Mouse (Mus musculus): Measurements from ENCODE around the gene 4930562C15Rik. TPM values are rescaled to one million over a fixed set of nuclear protein-coding genes. Genes with fewer than 3 reads are reported as not detected.

The 4930562C15Rik gene
- polyA plus RNA-seq, 1 experiment from 2014 or later = 0.13 TPM

DNA sequence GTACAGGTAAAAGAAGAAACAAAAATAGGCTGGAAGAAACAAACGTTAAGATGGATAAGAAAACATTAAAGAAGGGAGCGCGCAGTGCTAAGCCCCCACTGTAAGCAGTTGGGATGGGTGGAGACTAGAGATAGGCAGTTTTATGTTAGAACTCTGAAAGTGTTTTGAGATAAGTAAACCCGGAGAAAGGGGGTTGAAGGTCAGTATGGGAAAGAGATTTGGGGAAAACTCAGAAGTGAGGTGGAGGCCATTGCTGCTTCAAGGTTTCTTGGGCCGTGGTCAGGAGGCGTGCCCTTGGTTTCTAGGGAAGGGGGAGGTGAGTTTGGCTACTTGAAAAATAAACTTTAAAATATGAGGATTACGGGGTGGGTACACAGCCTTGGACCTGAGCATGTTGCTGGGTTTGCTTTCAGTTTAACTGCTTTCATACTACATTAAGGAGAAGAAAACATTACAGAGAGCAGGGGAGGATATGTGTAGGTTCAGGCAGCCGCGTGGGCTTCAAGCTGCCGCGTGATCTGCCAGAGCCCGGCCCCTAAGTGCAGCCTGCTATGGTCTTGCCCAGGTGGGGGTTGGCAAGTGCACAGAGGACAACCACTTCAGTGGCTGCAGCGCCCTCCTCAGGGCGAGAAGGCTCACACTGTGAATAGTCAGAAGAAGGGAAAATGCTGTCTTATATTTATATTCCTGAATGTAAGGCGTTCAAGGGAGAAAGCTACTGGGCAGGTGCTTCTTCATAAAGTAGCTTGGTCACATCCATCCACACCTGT lies 3.4 kb upstream of the 4930562C15Rik start:
- Histone ChIP-seq H3K9me3 (replicated peaks) (no peaks in the 10 kb centered on the region), H3K4me3 (no peak overlapping the region), H3K9ac (no peak overlapping the region), H3K27ac (no peak overlapping the region), H3K36me3 (no peaks in the 10 kb centered on the region), H3K27me3 (replicated peaks) (0 out of 2 replicates have a peak, but pooled peaks cover 6% of the 10 kb centered on the region), H3K4me2 (peak overlapping the region; percentile 23), H3K4me1 (peaks cover 15% of the 10 kb centered on the region)
- 39% methylated on average over 15 of the region's 15 CpGs for WGBS (ENCODE audit: insufficient replicate concordance)
- ATAC-seq = peak; percentile 58

DNA sequence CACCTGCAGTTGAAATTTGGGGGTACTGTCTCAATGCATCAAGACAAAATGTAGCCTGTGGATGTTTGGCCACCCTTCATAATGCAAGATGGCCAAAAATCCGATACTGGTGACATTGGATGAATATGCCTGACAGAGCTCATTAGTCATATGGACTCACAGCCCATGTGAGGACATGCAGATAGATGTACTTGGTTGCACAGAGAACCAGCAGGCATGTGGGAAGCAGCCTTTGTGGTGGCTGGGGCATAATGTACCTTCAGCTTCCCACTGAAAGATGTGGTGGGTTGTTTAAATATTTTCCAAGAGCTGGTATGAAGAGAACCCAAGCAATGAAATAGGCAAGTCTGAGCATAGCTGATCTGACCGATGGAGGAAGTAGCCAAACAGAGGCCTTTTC lies 1.4 kb upstream of the 4930562C15Rik start:
- no peaks in the 10 kb centered on the region for H3K36me3 ChIP-seq
- H3K9ac ChIP-seq = no peak overlapping the region
- no peak overlapping the region for H3K4me2 ChIP-seq
- WGBS (ENCODE audit: insufficient replicate concordance) = 49% methylated on average over 2 of the region's 2 CpGs
- no peak overlapping the region for H3K27ac ChIP-seq
- H3K4me3 ChIP-seq = no peak overlapping the region
- no peak for ATAC-seq
- H3K9me3 ChIP-seq (replicated peaks) = no peaks in the 10 kb centered on the region
- peaks cover 15% of the 10 kb centered on the region for H3K4me1 ChIP-seq
- 0 out of 2 replicates have a peak, but pooled peaks cover 6% of the 10 kb centered on the region for H3K27me3 ChIP-seq (replicated peaks)

DNA sequence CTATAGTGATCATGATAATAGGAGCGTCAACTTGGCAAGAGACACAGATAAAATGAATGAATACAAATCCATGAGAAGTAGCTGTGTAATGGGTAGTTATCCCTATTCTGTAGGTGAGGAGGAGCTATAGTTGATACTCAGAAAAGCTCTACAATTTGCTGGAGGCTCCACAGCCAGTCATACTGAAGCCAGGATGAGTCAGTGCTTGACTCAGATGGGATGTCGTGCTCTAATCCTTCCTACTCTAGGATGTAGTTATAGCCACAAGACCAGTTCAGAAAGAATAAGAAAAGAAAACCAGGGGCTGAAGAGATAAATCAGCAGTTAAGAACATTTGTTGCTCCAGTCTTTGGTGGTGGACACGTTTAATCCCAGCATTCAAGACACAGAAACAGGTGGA lies 2.4 kb downstream of the 4930562C15Rik start:
- Histone ChIP-seq H3K27me3 (replicated peaks) (peaks cover 6% of the 10 kb centered on the region; the same call in 1 of the 2 replicates), H3K4me1 (no peaks in the 10 kb centered on the region), H3K36me3 (no peaks in the 10 kb centered on the region), H3K27ac (no peak overlapping the region), H3K9ac (no peak overlapping the region), H3K4me2 (no peak overlapping the region), H3K9me3 (replicated peaks) (no peaks in the 10 kb centered on the region), H3K4me3 (no peak overlapping the region)
- no peak for ATAC-seq
- 64% methylated on average over 3 of the region's 3 CpGs for WGBS (ENCODE audit: insufficient replicate concordance)

DNA sequence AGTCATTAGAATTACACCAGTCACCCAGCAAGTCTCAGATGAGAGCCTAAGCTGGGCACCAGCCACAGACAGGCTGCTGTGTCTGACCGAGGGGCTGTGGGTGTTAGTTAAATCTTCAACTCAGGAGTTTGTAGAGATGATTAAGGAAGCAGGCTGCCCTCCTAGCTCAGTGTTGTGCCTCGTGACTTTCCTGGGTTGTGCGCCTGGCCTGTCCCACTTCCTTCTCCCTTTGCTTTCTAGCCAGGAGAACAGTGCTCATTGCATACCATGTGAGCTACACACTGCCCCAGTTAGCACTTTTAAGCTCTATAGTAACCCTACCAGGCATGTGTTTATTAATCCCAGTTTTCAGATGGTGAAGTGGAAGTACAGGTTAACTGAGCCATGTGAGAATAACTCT lies 4.3 kb downstream of the 4930562C15Rik start:
- WGBS (ENCODE audit: insufficient replicate concordance) = 45% methylated on average over 3 of the region's 3 CpGs
- ATAC-seq = no peak

DNA sequence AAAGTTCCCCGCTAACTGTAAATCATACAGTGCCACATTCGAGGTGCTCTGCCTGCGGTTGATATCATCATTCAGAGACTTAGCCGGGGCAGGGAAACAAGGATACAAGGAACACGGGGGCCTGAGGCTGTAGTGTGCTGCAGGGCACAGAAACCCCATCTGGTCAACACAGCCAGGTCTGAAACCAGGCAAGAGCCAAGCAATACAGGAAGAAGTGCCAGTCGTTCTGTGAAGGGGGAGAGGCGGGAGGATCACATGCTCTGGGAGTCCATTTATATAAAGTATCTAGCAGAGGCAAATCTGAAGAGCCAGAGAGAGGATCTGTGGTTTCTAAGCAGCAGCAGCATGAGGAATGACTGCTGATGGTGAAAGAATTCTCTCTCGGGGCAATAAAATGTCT lies 5.0 kb downstream of the 4930562C15Rik start:
- Histone ChIP-seq H3K9me3 (replicated peaks) (no peaks in the 10 kb centered on the region), H3K27ac (no peak overlapping the region), H3K4me3 (no peak overlapping the region), H3K4me1 (no peaks in the 10 kb centered on the region), H3K9ac (no peak overlapping the region), H3K4me2 (no peak overlapping the region), H3K27me3 (replicated peaks) (peaks cover 6% of the 10 kb centered on the region; the same call in 1 of the 2 replicates), H3K36me3 (no peaks in the 10 kb centered on the region)
- 67% methylated on average over 8 of the region's 8 CpGs for WGBS (ENCODE audit: insufficient replicate concordance)
- no peak for ATAC-seq

More for the DNA sequence above, 4.3 kb downstream of the 4930562C15Rik start:
- H3K4me2 ChIP-seq = no peak overlapping the region
- no peak overlapping the region for H3K4me3 ChIP-seq
- H3K9ac ChIP-seq = no peak overlapping the region
- H3K36me3 ChIP-seq = no peaks in the 10 kb centered on the region
- no peaks in the 10 kb centered on the region for H3K9me3 ChIP-seq (replicated peaks)
- H3K27me3 ChIP-seq (replicated peaks) = peaks cover 6% of the 10 kb centered on the region; the same call in 1 of the 2 replicates
- H3K4me1 ChIP-seq = no peaks in the 10 kb centered on the region
- H3K27ac ChIP-seq = no peak overlapping the region

DNA sequence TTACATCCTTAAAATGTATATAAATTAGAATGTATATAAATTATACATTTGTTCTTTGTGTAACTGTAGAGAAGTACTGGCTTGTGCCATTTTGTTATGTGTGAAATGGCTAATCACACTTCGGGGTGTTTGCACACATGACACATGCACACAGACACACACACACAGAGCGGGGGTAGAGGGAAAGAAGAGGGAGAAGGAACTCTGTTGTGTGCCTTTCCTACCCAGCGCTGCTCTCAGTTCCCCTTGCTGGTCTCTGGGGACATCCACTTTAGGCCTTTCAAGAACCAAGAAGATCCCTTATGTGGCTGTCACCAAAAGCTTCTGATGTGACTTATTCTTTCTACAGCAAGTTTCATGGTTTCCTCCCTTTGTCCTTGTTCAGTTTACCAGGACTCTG lies 11.8 kb downstream of the 4930562C15Rik start:
- no peak overlapping the region for H3K4me3 ChIP-seq
- H3K36me3 ChIP-seq = no peaks in the 10 kb centered on the region
- no peak overlapping the region for H3K9ac ChIP-seq
- ATAC-seq = no peak
- no peak overlapping the region for H3K27ac ChIP-seq
- no peaks in the 10 kb centered on the region for H3K4me1 ChIP-seq
- no peaks in the 10 kb centered on the region for H3K9me3 ChIP-seq (replicated peaks)
- no peak overlapping the region for H3K4me2 ChIP-seq
- no peaks in the 10 kb centered on the region for H3K27me3 ChIP-seq (replicated peaks)
- WGBS (ENCODE audit: insufficient replicate concordance) = 64% methylated on average over 3 of the region's 3 CpGs

DNA sequence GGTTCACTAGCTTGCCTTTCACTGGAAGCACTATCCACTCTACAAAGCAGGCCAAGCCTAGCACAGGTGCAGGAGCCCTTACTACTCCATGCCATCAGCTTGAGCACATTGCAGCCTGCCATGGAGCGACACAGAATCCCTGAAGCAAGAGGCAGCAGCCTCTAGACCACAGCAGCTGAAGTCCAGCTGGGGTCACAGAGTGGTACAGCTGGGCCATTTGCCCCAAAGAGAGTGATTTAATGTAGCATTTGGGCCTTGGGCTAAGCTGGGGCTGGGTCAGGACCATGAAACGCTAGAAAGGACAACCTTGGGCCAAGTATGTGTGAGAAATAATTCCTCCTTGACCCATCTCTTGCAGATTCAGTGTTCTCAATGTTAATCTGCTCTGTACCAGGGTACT lies 12.9 kb downstream of the 4930562C15Rik start:
- Histone ChIP-seq H3K4me2 (no peak overlapping the region), H3K27me3 (replicated peaks) (no peaks in the 10 kb centered on the region), H3K9me3 (replicated peaks) (no peaks in the 10 kb centered on the region), H3K36me3 (no peaks in the 10 kb centered on the region), H3K9ac (no peak overlapping the region), H3K4me3 (no peak overlapping the region), H3K27ac (no peak overlapping the region), H3K4me1 (no peaks in the 10 kb centered on the region)
- no peak for ATAC-seq
- 61% methylated on average over 2 of the region's 2 CpGs for WGBS (ENCODE audit: insufficient replicate concordance)

DNA sequence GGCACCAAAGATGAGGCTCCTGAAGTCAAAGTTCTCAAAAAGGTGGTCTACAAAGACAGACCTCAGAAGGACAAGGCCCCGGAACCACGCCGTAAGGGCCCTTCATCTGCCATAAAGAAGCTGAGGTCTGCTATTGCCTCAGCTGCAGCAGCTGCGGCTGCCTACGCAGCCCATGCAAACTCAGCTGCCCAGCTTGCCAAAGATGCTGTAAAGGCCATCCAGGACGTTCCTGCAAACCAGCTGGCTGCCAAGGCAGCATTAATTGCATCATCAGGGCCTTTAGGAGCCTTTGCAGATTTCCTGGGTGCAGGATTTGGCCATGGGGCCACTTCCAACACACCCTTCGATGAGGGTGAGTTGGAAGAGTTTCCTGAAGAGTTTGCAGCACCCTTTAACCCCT lies 15.1 kb downstream of the 4930562C15Rik start:
- H3K27ac ChIP-seq = no peak overlapping the region
- H3K36me3 ChIP-seq = no peaks in the 10 kb centered on the region

DNA sequence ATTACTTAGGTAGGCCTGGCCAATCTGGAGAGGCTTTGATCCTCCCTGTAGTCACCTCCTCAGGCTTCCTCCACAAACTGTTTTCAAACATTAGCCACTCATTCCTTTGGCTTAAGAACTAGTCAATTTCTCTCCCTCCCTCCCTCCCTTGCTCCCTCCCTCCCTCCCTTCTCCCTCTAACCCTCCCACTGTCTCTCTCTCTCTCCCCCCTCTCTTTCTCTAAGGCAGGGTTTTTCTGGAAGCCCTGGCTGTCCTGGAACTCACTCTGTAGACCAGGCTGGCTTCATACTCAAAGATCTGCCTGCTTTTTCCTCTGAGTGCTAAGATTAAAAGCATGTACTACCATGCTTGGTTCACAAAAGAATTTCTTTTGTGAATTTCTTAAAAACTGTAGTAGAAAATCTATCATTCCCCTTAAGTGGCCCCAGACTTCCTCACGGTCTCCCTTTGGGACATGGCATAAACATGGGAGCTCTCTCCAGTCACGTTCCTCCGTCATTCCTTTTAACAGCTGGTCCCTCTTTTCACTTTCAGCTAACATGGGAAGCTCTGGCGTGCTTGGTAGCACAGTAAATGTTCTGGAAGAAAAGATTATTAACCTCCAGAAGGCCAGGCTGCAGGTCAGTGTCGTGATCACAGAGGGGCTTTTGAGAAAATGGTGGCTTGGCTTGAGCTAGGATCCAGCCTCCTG lies 15.9 kb downstream of the 4930562C15Rik start:
- Histone ChIP-seq H3K27ac (no peak overlapping the region), H3K36me3 (no peaks in the 10 kb centered on the region), H3K9me3 (replicated peaks) (no peaks in the 10 kb centered on the region), H3K4me1 (no peaks in the 10 kb centered on the region), H3K9ac (no peak overlapping the region), H3K4me3 (no peak overlapping the region), H3K4me2 (no peak overlapping the region), H3K27me3 (replicated peaks) (no peaks in the 10 kb centered on the region)
- no peak for ATAC-seq
- 53% methylated on average over 5 of the region's 5 CpGs for WGBS (ENCODE audit: insufficient replicate concordance)

More for the DNA sequence above, 15.1 kb downstream of the 4930562C15Rik start:
- Histone ChIP-seq H3K9me3 (replicated peaks) (no peaks in the 10 kb centered on the region), H3K9ac (no peak overlapping the region), H3K4me3 (no peak overlapping the region), H3K27me3 (replicated peaks) (no peaks in the 10 kb centered on the region), H3K4me1 (no peaks in the 10 kb centered on the region), H3K4me2 (no peak overlapping the region)
- ATAC-seq = no peak
- 60% methylated on average over 7 of the region's 7 CpGs for WGBS (ENCODE audit: insufficient replicate concordance)

DNA sequence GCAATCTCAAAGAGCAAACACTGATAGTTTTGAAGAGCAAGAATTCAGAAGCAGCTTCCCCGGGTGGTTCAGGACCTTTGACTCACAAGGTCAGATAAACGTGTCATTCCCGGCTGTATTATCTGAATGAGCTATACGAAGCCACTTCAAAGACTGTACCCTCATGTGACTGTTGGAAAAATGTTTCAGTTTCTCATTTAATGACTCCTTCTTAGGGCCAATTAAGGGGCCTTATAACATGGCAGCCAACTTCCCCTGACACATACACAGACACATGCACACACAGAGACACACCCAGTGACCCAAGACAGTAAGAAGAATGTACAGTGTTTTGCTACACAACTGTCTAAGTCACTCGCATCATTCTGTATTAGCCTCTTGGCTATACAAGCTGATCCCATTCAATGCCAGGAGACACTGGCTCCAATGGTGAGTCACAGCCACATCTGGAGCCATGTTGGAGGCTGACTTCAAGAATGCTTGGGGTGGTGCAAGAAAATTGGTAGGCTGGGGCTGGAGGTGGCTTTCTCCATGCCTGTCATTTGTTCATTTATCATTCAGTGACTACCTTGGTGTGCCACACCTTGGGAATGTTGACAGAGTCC lies 19.9 kb downstream of the 4930562C15Rik start:
- Histone ChIP-seq H3K4me2 (no peak overlapping the region), H3K4me3 (no peak overlapping the region), H3K27me3 (replicated peaks) (no peaks in the 10 kb centered on the region), H3K9me3 (replicated peaks) (no peaks in the 10 kb centered on the region), H3K27ac (no peak overlapping the region), H3K9ac (no peak overlapping the region), H3K4me1 (no peaks in the 10 kb centered on the region), H3K36me3 (no peaks in the 10 kb centered on the region)
- 40% methylated on average over 5 of the region's 5 CpGs for WGBS (ENCODE audit: insufficient replicate concordance)
- ATAC-seq = no peak

DNA sequence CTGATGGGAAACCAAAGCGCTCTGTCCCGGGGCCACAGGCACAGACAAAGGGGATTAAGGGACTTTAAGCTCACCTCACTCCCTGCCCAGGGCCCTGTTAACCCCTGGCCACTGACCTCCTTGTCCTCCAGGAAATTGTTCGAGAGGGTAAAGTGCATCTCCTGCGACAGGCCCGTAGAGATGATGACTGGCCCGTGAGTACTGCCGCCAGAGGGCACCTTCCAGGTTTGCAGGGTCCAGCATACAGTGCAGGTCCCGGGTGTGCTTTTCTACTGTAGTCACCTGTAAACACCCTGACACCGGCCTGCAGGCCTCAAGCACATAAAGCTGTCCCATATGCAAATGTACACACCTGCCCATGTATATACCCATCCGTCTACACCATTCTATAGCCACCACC lies 26.2 kb downstream of the 4930562C15Rik start:
- ATAC-seq = no peak
- Histone ChIP-seq H3K4me1 (peaks cover 10% of the 10 kb centered on the region; the same call in 1 of the 2 replicates), H3K27ac (no peak overlapping the region), H3K27me3 (replicated peaks) (peaks cover 17% of the 10 kb centered on the region), H3K9ac (no peak overlapping the region), H3K4me3 (no peak overlapping the region), H3K9me3 (replicated peaks) (no peaks in the 10 kb centered on the region), H3K36me3 (no peaks in the 10 kb centered on the region), H3K4me2 (no peak overlapping the region)
- WGBS (ENCODE audit: insufficient replicate concordance) = 47% methylated on average over 10 of the region's 10 CpGs

DNA sequence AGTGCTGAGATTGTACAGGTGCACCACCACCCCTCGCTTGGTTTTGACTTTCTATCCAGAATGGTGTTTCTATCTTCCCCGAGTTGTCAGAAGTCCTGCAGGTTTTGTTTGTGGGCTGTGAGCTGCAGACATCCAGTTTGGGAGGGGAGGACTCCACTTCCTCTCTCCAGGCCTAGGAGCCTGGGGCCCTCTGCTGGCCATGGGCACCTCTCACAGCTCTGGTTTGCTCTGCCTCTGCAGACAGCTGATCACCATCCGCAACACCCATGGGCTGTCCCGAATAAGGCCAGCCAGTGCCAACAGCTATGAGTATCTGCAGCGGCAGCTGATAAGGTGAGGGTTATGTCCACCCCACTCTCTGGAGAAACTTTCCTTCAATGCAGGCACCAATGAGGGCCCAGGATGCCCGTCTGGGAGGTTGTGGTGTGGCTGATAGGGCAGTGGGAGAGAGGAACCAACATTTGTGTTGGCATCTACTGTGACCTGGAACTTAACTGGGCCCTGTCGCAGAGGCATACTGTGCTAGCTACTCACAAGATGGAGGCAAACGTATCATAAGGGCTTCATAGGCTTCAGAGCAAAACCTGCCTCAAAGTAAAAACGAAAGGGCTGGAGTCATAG lies 27.8 kb downstream of the 4930562C15Rik start:
- Histone ChIP-seq H3K4me3 (no peak overlapping the region), H3K36me3 (no peaks in the 10 kb centered on the region), H3K27ac (no peak overlapping the region), H3K4me2 (no peak overlapping the region), H3K27me3 (replicated peaks) (peaks cover 17% of the 10 kb centered on the region), H3K9ac (no peak overlapping the region), H3K4me1 (peaks cover 10% of the 10 kb centered on the region; the same call in 1 of the 2 replicates), H3K9me3 (replicated peaks) (no peaks in the 10 kb centered on the region)
- ATAC-seq = peak; percentile 70
- 33% methylated on average over 9 of the region's 9 CpGs for WGBS (ENCODE audit: insufficient replicate concordance)
